Mouse (Mus musculus): ENCODE results near the gene Naa60.

Naa60 gene

DNA sequence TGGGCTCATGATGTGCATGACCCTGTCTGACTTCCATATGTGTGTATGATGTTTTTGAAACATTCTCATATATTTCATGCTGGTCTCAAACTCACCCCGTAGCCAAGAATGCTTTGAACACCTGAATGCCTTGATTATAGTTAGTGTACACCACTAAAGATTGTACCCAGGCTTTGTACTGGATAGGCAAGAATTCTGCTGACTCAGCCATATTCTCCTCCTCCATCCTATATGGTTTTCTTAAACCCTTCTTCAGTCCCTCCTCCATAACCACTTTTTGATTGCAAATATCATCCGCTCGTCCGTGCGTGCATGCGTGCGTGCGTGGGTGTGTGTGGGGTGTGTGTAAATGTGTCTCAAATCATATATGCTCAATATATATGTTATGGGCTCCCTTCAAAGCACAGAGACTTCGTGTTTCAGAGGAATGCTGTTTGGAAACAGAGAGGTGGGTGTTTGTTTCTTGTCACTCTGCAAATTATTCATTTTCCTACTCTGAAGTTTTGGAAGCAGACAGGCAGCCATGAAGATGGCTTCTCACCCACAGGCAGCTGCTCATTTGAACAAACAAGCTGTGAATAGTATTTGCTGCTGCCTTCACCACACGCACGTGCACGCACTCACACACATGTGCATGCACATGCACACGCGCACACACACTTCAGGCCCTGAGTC, 19.6 kb downstream of the Naa60 start:
- DNase-seq (ENCODE audit: low spot score) = no peak

- DNase-seq (ENCODE audit: low spot score) = no peak
These were observed 21.6 kb downstream of the Naa60 start for GRCm38 (mm10) chr16:3893739-3894138.

DNA sequence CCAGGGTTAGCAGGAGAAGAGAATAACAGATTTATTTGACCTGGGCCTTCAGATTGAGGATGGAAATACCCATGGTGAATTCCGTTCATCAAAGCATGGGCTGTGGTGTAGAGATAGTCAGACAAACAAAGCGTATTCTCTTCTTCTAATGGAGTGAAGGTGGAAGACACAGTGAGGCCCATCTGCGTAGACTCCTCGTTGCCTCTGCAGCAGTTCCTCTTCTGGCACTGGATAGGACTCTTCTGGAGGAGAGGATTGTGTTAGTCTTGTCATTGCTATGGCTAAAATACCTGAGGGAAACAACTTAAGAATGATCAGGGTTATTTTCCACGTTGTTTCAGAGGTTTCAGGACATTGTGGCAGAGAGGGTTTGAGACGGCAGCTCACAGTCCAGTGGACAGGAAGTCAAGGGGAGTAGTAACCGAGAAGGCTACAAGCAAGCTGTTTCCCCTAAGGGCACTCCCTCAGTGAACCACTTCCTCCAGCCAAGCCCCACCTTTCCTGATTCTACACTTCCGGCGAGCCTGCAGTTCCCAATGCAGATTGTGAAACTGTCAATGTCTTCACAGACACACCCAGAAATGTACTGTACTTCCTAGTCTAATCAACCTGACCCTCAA, 23.1 kb downstream of the Naa60 start:
- no peak for DNase-seq (ENCODE audit: low spot score)

DNA sequence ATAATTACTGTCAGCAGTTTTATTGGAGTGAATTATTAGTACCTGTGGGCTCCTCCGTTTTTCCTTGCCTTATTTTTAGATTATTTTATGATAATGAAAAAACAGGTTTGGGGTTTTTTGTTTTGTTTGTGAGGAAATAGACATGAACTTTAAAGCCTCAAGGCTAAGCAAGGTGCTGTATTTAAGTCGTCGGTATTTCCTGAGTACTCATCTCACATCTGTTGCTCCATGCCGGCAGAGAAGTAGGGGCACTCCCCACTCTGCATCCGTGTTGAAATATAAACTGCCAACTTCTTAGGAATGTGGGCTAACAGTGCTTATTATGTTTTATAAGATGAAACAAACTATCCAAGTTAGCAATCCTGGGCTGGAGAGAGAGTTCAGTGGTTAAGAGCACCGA, 23.9 kb downstream of the Naa60 start:
- DNase-seq (ENCODE audit: low spot score) = no peak

- no peak for DNase-seq (ENCODE audit: low spot score)
These were observed 24.4 kb downstream of the Naa60 start for GRCm38 (mm10) chr16:3896553-3896952.

DNA sequence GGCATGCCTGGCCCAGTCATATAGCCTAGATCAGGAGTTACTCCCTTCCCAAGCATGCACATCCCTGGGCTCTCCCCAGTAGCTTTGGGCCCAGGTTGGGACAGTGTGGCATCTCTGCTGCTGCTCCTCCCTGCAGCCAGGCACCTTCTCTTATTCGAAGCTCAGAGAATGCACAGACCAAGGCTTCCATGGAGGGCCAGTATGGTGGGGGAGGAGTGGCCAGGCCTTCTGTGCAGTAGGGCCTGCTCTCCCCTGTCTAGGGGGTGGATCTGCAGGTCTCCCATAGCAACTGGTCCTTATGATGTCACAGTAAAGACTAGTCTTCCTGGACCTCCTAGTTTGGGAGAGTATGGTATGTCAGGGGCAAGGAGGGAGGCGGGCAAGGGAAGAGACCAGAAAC, 35.3 kb downstream of the Naa60 start:
- DNase-seq (ENCODE audit: low spot score) = no peak

DNA sequence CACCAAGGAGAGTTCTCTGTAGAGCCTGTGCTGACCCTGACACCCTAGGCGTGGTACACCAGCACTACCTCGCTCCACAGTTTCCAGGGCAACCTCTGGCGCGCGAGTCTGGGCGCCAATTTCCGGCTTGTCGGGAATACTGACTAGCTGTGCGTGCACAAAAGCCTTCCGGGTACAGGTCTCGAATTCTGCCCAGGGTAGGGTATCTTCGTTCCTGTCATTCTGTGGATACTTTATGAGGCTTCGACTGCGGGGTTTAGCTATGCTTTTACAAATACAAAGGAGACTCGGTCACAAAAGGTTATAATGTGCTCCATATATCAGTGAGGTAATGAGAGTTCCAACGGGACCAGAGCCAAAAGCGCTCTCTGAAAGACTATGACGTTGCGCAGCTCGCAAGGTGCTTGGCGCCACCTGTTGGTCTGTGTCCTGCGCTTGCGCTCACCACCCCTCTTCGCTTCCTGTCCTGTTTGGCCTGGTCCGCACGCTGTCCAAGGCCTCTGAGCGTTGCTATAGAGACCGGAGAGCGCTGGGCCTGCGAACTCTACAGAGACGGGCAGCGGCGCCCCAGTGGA, 36.4 kb downstream of the Naa60 start, which contains the start of the genes 1700037C18Rik and Cluap1:
1700037C18Rik (minus strand) TSS at position 153 of the 575 bp plus-strand sequence.
Cluap1 (plus strand) TSS at position 265 of the 575 bp plus-strand sequence.
- DNase-seq (ENCODE audit: low spot score) = peak; percentile 88

DNA sequence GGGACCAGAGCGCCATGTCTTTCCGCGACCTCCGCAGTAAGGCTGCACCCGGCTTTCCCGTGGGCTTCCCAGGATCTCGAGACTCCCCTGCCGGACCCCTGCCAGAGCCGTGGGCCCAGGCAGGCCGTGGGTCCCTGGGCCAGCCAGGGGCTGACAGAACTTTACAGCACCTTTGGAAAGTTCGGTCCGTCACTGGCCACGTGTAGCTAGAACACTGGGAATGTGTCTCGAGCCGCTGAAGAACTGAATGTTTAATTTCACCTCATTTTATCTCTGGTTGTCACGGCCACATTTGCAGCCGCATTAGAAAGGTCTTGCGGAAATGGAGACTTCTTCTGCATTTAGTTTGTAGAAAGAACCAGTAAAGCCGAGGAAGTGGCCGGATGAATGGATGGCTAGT, 36.9 kb downstream of the Naa60 start:
- DNase-seq (ENCODE audit: low spot score) = no peak

DNA sequence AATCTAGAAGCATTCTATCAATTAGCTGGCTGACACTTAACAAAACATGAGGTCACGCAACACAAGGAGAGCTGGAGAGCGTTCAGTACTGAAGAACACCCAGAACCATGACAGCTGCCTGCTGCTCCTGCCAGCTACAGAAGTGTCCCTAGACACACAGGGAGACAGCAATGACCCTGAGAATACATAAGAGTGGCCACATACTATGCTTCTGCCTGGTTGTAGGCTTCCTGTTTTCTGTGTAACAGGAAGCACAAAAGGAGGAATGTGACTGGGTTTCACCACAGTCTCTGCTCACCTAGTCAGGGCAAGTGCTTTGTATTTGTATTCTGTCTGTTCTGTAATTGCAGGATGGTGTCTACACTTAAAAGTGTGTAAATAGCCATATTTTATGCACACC, 48.6 kb downstream of the Naa60 start:
- DNase-seq (ENCODE audit: low spot score) = no peak

GRCm38 (mm10) chr16:3923515-3923914, 51.3 kb downstream of the Naa60 start:
- DNase-seq (ENCODE audit: low spot score) = no peak

- DNase-seq (ENCODE audit: low spot score) = no peak
These were observed 51.8 kb downstream of the Naa60 start for GRCm38 (mm10) chr16:3923966-3924365.

DNA sequence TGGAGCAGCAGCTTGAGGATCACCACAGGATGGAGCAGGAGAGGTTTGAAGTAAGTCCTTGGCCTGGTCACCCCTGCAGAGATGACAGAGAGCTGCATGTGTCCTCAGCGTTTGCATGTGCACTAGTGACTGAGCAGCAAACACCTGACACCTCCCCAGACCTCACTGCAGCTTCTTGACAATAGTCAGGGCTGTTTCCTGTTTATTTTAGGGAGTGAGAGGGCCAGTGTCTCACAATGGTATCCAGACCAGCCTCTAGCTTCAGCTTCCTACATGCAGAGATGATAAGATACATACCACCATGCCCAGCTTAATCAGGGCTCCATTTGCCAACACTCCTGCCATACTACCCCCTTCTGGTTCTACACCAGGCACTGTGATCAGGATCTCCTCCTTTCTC, 56.4 kb downstream of the Naa60 start:
- DNase-seq (ENCODE audit: low spot score) = no peak

- DNase-seq (ENCODE audit: low spot score) = no peak
These were observed 57.0 kb downstream of the Naa60 start for GRCm38 (mm10) chr16:3929151-3929550.

- no peak for DNase-seq (ENCODE audit: low spot score)
These were observed 61.4 kb downstream of the Naa60 start for GRCm38 (mm10) chr16:3933536-3933935.

- DNase-seq (ENCODE audit: low spot score) = no peak
These were observed 61.9 kb downstream of the Naa60 start for GRCm38 (mm10) chr16:3934091-3934490.

DNA sequence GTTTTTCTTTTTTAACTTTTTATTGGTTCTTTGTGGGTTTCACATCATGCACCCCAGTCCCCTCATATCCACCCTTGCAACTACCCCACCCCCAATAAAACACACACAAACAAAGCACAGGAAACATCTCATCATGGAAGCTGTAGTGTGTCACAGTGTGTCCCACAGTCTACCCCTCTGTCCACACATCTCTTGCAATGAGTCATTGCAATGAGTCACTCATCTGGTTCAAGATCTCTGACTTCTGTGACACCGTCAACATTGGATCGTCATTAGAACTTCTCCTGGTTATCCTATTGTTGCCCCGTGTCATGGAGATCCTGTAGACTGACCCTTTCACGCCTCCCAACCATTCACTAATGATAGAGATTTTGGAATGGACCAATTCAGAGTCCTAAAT, 62.5 kb downstream of the Naa60 start:
- no peak for DNase-seq (ENCODE audit: low spot score)

DNA sequence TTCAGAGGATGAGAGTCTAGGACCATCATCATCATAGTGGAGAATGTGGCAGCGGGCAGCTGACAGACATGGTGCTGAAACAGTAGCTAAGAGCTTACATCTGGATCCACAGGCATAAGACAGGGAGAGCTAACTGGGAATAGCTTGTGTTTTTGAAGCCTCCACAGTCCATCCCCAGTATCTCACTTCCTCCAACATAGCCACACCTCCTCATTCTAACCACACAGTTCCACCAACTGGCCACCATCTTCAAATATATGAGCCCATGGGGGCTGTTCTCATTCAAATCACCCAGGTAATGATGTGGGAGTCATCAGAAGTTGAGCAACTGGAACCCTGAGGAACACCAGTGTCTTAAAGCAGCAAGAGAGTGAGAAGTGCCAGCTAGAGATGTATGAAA, 79.0 kb downstream of the Naa60 start:
- DNase-seq (ENCODE audit: low spot score) = no peak
